Mouse (Mus musculus) heart, embryonic 11.5 days (tissue): ENCODE data around the gene Cdk15. TPM values are rescaled to one million over a fixed set of nuclear protein-coding genes. Genes with fewer than 3 reads are reported as not detected.

Experiments
- ATAC-seq: fragments of 200-750 bp; cut with Nextera tagmentation; replicated peaks from 2 replicates; pipeline ENCODE4 v1.8.0; 2017; ENCODE audit warnings: moderate library complexity; ENCODE audit not compliant: insufficient number of reproducible peaks, low FRiP score, low TSS enrichment
- H3K27ac ChIP-seq: fragments of 300-500 bp; sonication (generic); 2 replicates; pipeline ENCODE4 v1.5.1; 2014; ENCODE audit warnings: mild to moderate bottlenecking, low read depth, low read length
- H3K27me3 ChIP-seq: fragments of 300-500 bp; sonication (generic); 2 replicates; pipeline ENCODE4 v1.6.1; 2014; ENCODE audit warnings: mild to moderate bottlenecking, low read length, mixed read lengths; ENCODE audit not compliant: control insufficient read depth, insufficient read depth
- H3K36me3 ChIP-seq: fragments of 300-500 bp; sonication (generic); 2 replicates; pipeline ENCODE4 v1.6.1; 2014; ENCODE audit warnings: mild to moderate bottlenecking, low read length, moderate library complexity, mixed read lengths; ENCODE audit not compliant: control insufficient read depth, insufficient read depth
- H3K4me1 ChIP-seq: fragments of 300-500 bp; sonication (generic); 2 replicates; pipeline ENCODE4 v1.6.1; 2014; ENCODE audit warnings: low read length; ENCODE audit not compliant: control insufficient read depth, insufficient read depth
- H3K4me2 ChIP-seq: fragments of 300-500 bp; sonication (generic); 2 replicates; pipeline ENCODE4 v1.6.1; 2014; ENCODE audit warnings: mild to moderate bottlenecking, moderate library complexity
- H3K4me3 ChIP-seq: fragments of 300-500 bp; sonication (generic); 2 replicates; pipeline ENCODE4 v1.5.1; 2014; ENCODE audit warnings: low read depth, low read length
- H3K9ac ChIP-seq: fragments of 300-500 bp; sonication (generic); 2 replicates; pipeline ENCODE4 v1.6.1; 2014; ENCODE audit warnings: mild to moderate bottlenecking, low read depth, low read length, moderate library complexity
- H3K9me3 ChIP-seq: fragments of 300-500 bp; sonication (generic); replicated peaks from 2 replicates; pipeline ENCODE4 v1.6.1; 2016; ENCODE audit warnings: low read length; ENCODE audit not compliant: control insufficient read depth
- WGBS: fragments of 180-500 bp; shearing (Covaris S2); extraction: QIAGEN DNeasy Blood & Tissue Kit; methylation state at CpG from one replicate; pipeline ENCODE4 v1.1.7; 2014; ENCODE audit not compliant: insufficient replicate concordance; 5-methylcytosine and 5-hydroxymethylcytosine counted together
- polyA plus RNA-seq: library from polyadenylated mRNA; unstranded; fragments of >200 nt; fragmentation: Nextera tagmentation; extraction: Ambion mirVana; gene quantifications from 2 replicates; pipeline ENCODE4 v1.2.1, GENCODE M21; 2014

Cdk15 gene
- polyA plus RNA-seq, 1 experiment from 2014 or later = 0.50 TPM

GRCm38 (mm10) chr1:59364463-59365040 lies 107.8 kb downstream of the Cdk15 start:
- peak; percentile 67; the same call in 1 of the 2 replicates for ATAC-seq
- no peaks in the 10 kb centered on the region for H3K9me3 ChIP-seq
- 15% methylated on average over 9 of the region's 9 CpGs for WGBS
- H3K4me3 ChIP-seq = no peak overlapping the region
- H3K36me3 ChIP-seq = no peaks in the 10 kb centered on the region
- H3K4me2 ChIP-seq = no peak overlapping the region
- H3K27me3 ChIP-seq = peaks cover 68% of the 10 kb centered on the region
- no peak overlapping the region for H3K27ac ChIP-seq
- H3K9ac ChIP-seq = no peak overlapping the region
- peaks cover 20% of the 10 kb centered on the region for H3K4me1 ChIP-seq

DNA sequence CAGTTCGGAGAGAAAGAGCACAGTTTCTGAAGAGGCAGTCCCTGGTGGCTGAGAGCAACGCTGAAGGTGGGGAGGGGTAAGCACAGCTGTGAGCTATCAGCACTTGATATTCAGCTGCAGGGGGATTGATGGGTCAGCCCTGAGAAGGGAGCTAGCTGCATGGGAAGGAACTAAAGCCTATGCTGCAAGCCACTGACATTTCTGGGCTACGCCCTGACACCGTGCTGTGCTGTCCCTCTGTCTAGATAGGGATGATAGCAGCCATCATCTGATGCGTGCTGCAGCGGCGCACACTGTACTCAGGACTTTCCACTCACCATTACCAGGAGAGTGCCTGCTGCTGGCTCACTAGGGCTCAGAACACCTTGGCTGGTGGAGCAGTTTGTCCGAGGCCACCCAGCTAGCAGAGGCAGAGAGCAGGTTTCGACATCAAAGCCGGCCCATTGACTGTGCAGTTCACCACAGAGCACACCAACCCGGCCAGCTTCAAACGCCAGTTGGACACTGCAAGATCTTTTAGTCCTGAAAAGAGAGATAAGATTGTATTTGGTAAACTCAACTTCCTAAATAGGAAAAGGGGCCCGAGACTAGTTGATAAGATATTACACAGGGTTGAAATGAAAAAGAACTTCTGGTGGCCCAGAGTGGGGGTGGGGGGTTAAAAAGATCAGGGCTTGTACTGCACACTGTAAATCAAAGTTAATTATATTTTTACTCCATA lies 111.4 kb downstream of the Cdk15 start:
- peaks cover 56% of the 10 kb centered on the region for H3K27me3 ChIP-seq
- no peak overlapping the region for H3K9ac ChIP-seq
- peaks cover 20% of the 10 kb centered on the region for H3K4me1 ChIP-seq
- no peak overlapping the region for H3K27ac ChIP-seq
- no peak overlapping the region for H3K4me3 ChIP-seq
- H3K36me3 ChIP-seq = no peaks in the 10 kb centered on the region
- H3K4me2 ChIP-seq = peak overlapping the region; percentile 54
- ATAC-seq = 0 out of 2 replicates have a peak, but pooled peaks have one; percentile 35
- H3K9me3 ChIP-seq = no peaks in the 10 kb centered on the region
- 2% methylated on average over 13 of the region's 13 CpGs for WGBS

GRCm38 (mm10) chr1:59368649-59369319 lies 112.1 kb downstream of the Cdk15 start:
- H3K4me1 ChIP-seq = peaks cover 20% of the 10 kb centered on the region
- no peaks in the 10 kb centered on the region for H3K9me3 ChIP-seq
- H3K27me3 ChIP-seq = peaks cover 56% of the 10 kb centered on the region
- no peak overlapping the region for H3K27ac ChIP-seq
- no peak for ATAC-seq
- H3K4me3 ChIP-seq = no peak overlapping the region
- no peak overlapping the region for H3K4me2 ChIP-seq
- H3K36me3 ChIP-seq = no peaks in the 10 kb centered on the region
- H3K9ac ChIP-seq = no peak overlapping the region
- WGBS = 61% methylated on average over 10 of the region's 10 CpGs

DNA sequence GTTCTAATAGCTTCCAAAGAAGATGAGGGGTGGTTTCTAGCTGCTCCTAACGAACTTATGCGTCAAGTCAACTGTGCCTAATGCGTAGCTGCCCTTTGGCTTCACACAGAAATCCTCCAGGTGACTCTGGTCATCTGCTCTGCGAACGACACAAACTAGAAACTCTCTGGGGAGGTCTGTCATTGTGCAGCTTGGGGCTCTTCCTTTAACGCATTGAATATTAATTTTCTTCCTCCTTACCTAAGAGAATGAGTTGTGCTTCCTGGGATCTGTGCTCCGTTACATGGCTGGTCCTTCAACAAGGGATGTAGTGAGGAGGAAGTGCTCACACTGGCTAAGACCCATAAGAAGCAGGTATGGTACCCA lies 112.6 kb downstream of the Cdk15 start:
- WGBS = 80% methylated on average over 7 of the region's 7 CpGs
- H3K27ac ChIP-seq = no peak overlapping the region
- peaks cover 55% of the 10 kb centered on the region for H3K27me3 ChIP-seq
- peaks cover 20% of the 10 kb centered on the region for H3K4me1 ChIP-seq
- H3K4me3 ChIP-seq = no peak overlapping the region
- H3K9me3 ChIP-seq = no peaks in the 10 kb centered on the region
- no peaks in the 10 kb centered on the region for H3K36me3 ChIP-seq
- no peak overlapping the region for H3K9ac ChIP-seq
- no peak overlapping the region for H3K4me2 ChIP-seq
- no peak for ATAC-seq

GRCm38 (mm10) chr1:59370355-59370950 lies 113.7 kb downstream of the Cdk15 start:
- Histone ChIP-seq H3K4me2 (no peak overlapping the region), H3K4me1 (peaks cover 14% of the 10 kb centered on the region), H3K9ac (no peak overlapping the region), H3K27ac (no peak overlapping the region), H3K36me3 (no peaks in the 10 kb centered on the region), H3K27me3 (peaks cover 59% of the 10 kb centered on the region), H3K4me3 (no peak overlapping the region), H3K9me3 (no peaks in the 10 kb centered on the region)
- ATAC-seq = no peak

DNA sequence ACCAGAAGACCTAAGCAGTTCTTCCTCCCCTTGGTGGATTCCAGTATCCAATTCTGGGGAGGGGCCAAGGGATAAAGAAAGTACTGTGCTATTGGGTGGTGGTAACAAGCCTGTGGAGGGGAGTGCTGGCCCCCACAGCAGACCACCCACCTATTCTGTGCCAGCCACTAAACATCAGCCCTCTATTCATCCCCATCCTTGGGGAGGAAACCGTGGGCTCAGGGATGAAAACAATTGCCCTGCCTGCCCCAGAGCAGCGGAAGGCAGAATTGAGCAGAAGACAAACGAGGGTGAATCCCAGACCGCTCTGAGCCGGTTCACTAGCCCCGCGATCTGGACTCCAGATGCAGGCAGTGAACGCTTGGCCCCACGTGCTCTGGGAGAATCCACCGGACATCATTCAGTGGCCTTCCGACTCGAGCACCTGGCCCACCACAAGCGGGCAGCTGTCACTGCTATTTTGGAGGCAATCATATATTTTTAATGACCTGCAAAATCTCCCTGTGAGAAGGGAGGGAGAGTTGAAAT lies 119.4 kb downstream of the Cdk15 start:
- H3K4me2 ChIP-seq = no peak overlapping the region
- no peak overlapping the region for H3K9ac ChIP-seq
- no peak overlapping the region for H3K27ac ChIP-seq
- H3K4me1 ChIP-seq = peaks cover 2% of the 10 kb centered on the region; the same call in 1 of the 2 replicates
- no peak overlapping the region for H3K4me3 ChIP-seq
- H3K27me3 ChIP-seq = peaks cover 43% of the 10 kb centered on the region
- ATAC-seq = no peak
- H3K9me3 ChIP-seq = no peaks in the 10 kb centered on the region
- WGBS = 22% methylated on average over 13 of the region's 13 CpGs
- no peaks in the 10 kb centered on the region for H3K36me3 ChIP-seq

GRCm38 (mm10) chr1:59376557-59376956 lies 119.9 kb downstream of the Cdk15 start:
- Histone ChIP-seq H3K27me3 (peaks cover 41% of the 10 kb centered on the region), H3K4me1 (peaks cover 4% of the 10 kb centered on the region; the same call in 1 of the 2 replicates), H3K9ac (no peak overlapping the region), H3K4me2 (no peak overlapping the region), H3K27ac (no peak overlapping the region), H3K4me3 (no peak overlapping the region), H3K36me3 (no peaks in the 10 kb centered on the region), H3K9me3 (no peaks in the 10 kb centered on the region)
- WGBS = 19% methylated on average over 3 of the region's 3 CpGs
- no peak for ATAC-seq

DNA sequence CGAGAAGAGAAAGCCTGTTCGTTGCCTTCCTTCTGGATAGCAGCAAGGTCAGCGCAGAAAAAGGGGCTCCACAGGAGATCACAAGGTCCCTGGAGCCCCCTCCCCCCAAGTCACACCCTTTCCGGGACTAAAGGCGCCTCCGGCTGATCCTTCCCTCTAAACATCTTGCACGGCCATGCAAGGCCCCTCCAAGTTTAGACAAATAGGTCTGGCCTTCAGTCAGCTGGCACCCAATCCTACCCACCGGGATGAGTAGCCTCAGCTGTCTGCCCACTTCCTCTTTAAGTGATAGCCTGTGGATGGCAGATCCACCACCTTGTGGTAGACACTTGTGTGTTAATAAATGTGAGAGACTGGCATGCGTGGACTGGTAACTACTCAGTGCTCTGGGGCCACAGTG lies 120.6 kb downstream of the Cdk15 start:
- Histone ChIP-seq H3K9ac (no peak overlapping the region), H3K27me3 (peaks cover 40% of the 10 kb centered on the region), H3K9me3 (no peaks in the 10 kb centered on the region), H3K36me3 (no peaks in the 10 kb centered on the region), H3K4me1 (peaks cover 4% of the 10 kb centered on the region; the same call in 1 of the 2 replicates), H3K27ac (no peak overlapping the region), H3K4me2 (no peak overlapping the region), H3K4me3 (no peak overlapping the region)
- ATAC-seq = no peak
- 51% methylated on average over 9 of the region's 9 CpGs for WGBS
